Mouse (Mus musculus): Measurements from ENCODE around the gene Prnd.

Prnd gene

GRCm38 (mm10) chr2:131987950-131988349 lies 37.3 kb downstream of the Prnd start:
- DNase-seq, result no peak

DNA sequence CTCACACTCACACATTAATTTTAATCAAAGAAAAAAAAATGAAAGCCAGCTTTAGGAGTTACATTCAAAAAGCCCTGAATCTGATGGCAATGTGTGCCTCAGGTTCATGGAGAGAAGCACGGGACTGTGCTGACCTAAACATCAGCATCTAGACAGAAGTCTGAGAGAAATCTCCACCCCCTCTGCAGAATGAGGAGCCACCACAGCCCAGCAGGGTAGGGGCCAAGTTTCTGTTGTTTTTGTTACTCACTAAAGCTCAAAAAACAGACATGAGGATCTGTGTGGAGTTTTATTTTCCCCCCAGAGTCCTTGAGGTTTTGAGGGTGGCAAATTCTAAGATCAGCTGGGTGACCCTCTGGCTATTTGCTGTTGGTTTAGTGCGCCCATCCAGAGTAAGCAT lies 37.9 kb downstream of the Prnd start:
- no peak for DNase-seq

DNA sequence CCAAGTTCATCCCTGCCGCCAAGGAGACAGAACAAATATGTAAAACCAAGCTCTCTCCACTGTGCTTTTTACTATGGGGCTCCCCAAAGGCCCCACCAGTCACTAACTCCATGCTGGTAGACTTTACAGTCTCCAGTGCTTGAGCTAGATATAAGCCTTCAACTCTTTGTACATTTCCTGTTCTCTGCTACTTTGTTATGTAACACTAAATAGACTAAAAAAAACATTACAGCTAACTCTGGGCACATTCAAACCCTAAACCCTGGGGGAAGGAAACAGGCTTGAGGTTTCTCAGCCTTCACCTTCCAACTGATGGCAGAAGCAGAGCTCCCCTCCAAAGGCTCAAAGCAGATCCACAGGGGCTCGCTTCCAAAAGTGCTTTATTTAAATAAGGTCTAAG lies 41.8 kb downstream of the Prnd start:
- no peak for DNase-seq

GRCm38 (mm10) chr2:131993151-131993550 lies 42.5 kb downstream of the Prnd start:
- DNase-seq, result no peak

DNA sequence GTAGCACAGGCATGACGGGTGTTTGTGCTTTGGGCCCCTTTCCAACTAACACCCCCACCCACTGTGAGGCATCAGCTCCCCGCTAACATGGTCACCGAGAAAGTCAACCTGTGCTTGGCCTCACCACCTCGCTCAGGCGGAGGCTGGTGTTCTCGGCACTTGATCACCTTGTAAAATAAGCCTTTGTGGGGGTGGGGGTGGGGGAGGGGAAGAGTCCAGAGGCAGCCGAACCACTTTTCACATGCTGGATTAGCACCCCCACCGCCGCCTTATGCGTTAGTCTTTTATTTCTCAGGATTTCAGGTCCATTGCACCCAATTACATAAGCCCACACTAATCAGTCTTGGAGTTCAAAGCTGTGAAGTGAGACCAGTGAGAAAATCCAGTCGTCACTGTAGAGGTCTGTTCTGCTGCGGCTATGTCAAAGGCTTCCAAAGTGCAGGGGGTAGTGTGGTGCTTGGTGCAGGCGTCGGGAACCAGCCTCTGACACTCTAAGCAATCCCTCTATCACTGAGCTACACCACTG lies 43.0 kb downstream of the Prnd start:
- no peak for DNase-seq

- no peak for DNase-seq
Observed at GRCm38 (mm10) chr2:131994971-131995370, 44.3 kb downstream of the Prnd start.

DNA sequence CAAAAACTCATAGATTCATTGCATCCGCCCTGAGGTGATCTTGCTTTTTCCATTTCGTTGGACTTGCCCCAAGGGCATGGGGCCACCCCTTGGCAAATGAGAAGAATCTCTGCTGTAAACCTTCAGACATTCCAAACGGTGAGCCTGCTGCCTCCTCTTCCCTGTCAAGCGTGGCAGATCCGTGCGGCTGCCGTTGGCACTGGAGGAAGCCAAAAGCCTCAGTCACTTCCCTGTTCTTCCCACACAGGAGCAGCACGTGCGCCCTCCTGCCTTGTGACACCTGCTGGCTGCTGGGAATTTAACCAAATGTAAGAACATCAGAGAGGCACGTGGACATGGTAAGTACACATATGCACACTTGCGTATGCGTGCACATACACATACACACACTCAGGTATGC lies 45.1 kb downstream of the Prnd start:
- DNase-seq, result no peak

DNA sequence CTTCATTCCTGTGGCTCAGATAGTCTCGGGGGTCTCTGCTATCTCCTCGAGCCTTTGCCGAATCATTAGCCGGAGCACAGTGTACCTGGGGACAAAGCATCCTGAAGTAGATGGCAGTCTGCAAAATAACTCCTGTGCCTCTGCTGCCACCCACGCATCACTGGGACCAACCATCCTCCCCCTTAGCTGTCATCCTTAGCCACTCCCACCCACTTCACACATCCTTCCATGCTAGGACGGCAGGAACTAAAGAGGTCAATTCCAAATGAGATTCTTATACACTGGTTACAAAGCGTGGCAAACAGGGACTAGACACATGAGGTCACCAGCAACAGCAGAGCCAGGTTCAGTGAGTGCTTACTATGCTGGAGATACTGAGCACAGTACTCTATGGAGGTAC lies 45.7 kb downstream of the Prnd start:
- no peak for DNase-seq

- DNase-seq, result no peak
Observed at GRCm38 (mm10) chr2:131997356-131997755, 46.7 kb downstream of the Prnd start.

DNA sequence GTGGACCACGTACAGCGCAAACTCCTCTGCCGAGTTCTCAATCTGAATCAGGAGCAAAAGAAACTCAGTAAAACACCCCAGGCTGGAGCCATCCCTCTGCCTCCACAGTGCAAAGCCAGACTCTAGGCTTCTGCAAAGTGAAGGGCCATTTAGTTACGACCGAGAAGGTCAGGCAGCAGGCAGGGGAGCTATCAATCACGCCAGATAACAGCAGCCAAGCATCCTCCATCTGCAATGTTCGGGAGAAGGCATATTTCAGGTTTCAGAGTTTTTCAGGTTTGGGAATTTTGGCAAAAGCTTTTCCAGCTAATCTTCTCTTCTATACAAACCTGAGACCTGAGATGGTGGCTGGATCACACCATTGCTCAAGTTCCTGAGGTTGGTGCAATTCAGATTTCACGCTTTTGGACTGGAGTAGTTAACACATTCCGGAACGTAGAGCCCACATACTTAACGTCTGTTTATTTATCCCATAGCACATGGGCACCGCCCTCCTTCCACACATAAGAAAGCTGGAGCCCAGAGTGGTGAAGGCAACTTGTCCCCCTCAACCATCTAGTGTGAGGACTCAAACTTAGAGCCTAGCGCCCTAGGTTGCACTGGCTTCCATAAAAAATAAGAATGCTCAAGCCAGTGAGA lies 51.2 kb downstream of the Prnd start:
- no peak for DNase-seq

DNA sequence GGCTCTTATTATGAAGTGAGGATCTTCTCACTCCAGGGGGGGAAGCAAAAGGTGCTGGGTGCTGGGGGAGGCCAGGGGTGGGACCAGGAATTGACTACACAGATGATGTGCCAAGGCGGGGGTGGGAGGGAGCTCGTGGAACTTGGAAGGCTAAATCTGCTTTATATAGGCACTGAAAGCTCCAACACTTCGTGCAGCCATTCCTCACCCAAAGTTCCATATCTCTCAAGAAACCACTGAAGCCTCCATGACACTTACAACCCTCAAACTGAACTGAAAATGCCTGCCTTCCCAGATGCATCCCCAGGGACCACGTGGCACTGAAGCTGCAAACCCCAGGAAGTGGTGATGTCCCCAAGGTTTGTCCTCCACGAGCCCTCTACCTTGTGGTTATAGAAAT lies 53.3 kb downstream of the Prnd start:
- DNase-seq, result no peak

DNA sequence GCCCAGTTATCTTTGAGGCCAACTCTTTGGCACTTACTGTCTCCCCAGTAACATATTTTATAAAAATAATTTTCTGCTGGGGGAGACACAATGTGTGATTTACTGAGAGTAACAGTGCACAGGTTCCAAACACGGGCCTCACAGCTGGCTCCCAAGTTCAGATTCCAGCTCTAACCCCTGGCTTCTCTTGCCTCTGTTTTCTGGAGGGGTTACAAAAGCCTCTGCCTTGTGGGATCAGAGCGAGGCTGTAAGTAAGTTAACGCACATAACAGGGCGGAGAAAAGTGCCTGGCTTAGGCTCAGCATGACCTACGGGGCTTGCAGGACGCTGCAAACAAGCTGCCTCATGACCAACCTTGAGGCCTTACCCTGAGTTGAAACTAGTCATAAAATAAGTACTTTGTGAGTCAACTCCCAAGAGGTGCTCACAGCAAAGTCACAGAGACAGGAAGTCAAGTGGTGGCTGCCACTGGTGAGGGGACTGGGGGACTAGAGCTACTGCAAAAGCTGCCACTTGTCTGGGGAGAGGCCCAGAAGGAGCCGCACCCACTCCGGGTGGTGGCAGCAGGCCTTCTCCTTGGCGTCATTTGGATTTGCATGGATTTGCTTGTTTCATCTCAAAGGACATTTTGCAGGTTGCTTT lies 54.0 kb downstream of the Prnd start:
- DNase-seq, result peak in 1 of 2 experiments; percentile 46

- no peak for DNase-seq
Observed at GRCm38 (mm10) chr2:132005445-132005844, 54.8 kb downstream of the Prnd start.
